ENCODE assay signal across 13 mouse cellular contexts in genomic region chr11:84062805-84063204, GRCm38 (mm10). TPM values are rescaled to one million over a fixed set of nuclear protein-coding genes. Genes with fewer than 3 reads are reported as not detected.
DNase-seq lines count a peak whose midpoint lies in the region; ATAC-seq and TF ChIP-seq lines count a peak whose summit lies in the region.
"Had no signal": no experiment of that assay in that cellular context is flagged by ENCODE, and none has a peak within 500 bp of the region (broad histone marks: within the 10 kb centered on the region; RNA-seq: fewer than 3 reads in every experiment).

No protein-coding gene starts in this region.

- peak; percentile 95 for DNase-seq in heart, adult 11 months
- DNase-seq in heart, postnatal 25 days (ENCODE audit: low spot score): no peak
- DNase-seq in 3T3-L1 (ENCODE audit: low read depth, low spot score) (peak; percentile 94), NIH3T3 (ENCODE audit: low read depth) (peak; percentile 74)
- DNase-seq in urinary bladder, adult 2 months (ENCODE audit: low spot score): no peak
- DNase-seq in frontal cortex, postnatal 25 days (ENCODE audit: low spot score in 2 of 2): no peak
- DNase-seq in forebrain, postnatal 0 days: no peak
- DNase-seq: cerebellum, adult 2 months had no signal

- no peak for TF ChIP-seq CTCF in forebrain, postnatal 0 days (IDR thresholded peaks at IDR 0.05; ENCODE audit: low read depth)

- peaks cover 28% of the 10 kb centered on the region for H3K27me3 ChIP-seq in heart, embryonic 15.5 days
- peaks cover 5% of the 10 kb centered on the region for H3K27me3 ChIP-seq in forebrain, postnatal 0 days (ENCODE audit: insufficient read depth, low read length)
- H3K27me3 ChIP-seq: stomach, embryonic 15.5 days had no signal

- 0 out of 2 replicates have a peak, but pooled peaks have one; percentile 61 for ATAC-seq in heart, embryonic 15.5 days (replicated peaks; ENCODE audit: insufficient number of reproducible peaks, insufficient read depth, low FRiP score, low read depth)
- no peak for ATAC-seq in forebrain, postnatal 0 days

- WGBS in heart, embryonic 15.5 days: 23% methylated on average over 2 of the region's 2 CpGs
- WGBS in forebrain, postnatal 0 days: 71% methylated on average over 2 of the region's 2 CpGs

- no peak overlapping the region for H3K27ac ChIP-seq in heart, embryonic 15.5 days
- H3K27ac ChIP-seq in forebrain, postnatal 0 days (ENCODE audit: low read depth, low read length): no peak overlapping the region
- H3K27ac ChIP-seq: hindbrain, embryonic 12.5 days; limb, embryonic 12.5 days; neural tube, embryonic 12.5 days; stomach, embryonic 15.5 days had no signal

- no peak overlapping the region for H3K9ac ChIP-seq in heart, embryonic 15.5 days
- no peak overlapping the region for H3K9ac ChIP-seq in forebrain, postnatal 0 days
- H3K9ac ChIP-seq: hindbrain, embryonic 12.5 days; limb, embryonic 12.5 days; neural tube, embryonic 12.5 days; stomach, embryonic 15.5 days had no signal

- H3K4me1 ChIP-seq in heart, embryonic 15.5 days (replicated peaks): peaks cover 26% of the 10 kb centered on the region
- H3K4me1 ChIP-seq in forebrain, postnatal 0 days (ENCODE audit: insufficient read depth): peaks cover 7% of the 10 kb centered on the region

- H3K9me3 ChIP-seq in heart, embryonic 15.5 days (replicated peaks): no peaks in the 10 kb centered on the region
- no peaks in the 10 kb centered on the region for H3K9me3 ChIP-seq in forebrain, postnatal 0 days (ENCODE audit: low read length)
- H3K9me3 ChIP-seq: hindbrain, embryonic 12.5 days; limb, embryonic 12.5 days; neural tube, embryonic 12.5 days; stomach, embryonic 15.5 days had no signal

- H3K36me3 ChIP-seq in heart, embryonic 15.5 days: no peaks in the 10 kb centered on the region
- H3K36me3 ChIP-seq in forebrain, postnatal 0 days (ENCODE audit: insufficient read depth): no peaks in the 10 kb centered on the region
- H3K36me3 ChIP-seq: hindbrain, embryonic 12.5 days; limb, embryonic 12.5 days; neural tube, embryonic 12.5 days; stomach, embryonic 15.5 days had no signal

- no peak overlapping the region for H3K4me2 ChIP-seq in heart, embryonic 15.5 days
- H3K4me2 ChIP-seq in forebrain, postnatal 0 days (ENCODE audit: low read depth): no peak overlapping the region
- H3K4me2 ChIP-seq: hindbrain, embryonic 12.5 days; limb, embryonic 12.5 days; neural tube, embryonic 12.5 days; stomach, embryonic 15.5 days had no signal

- no peak overlapping the region for H3K4me3 ChIP-seq in heart, embryonic 15.5 days
- H3K4me3 ChIP-seq in forebrain, postnatal 0 days (ENCODE audit: low read depth, low read length): no peak overlapping the region
- H3K4me3 ChIP-seq: hindbrain, embryonic 12.5 days; limb, embryonic 12.5 days; neural tube, embryonic 12.5 days; stomach, embryonic 15.5 days had no signal

- intact Hi-C loops in heart, postnatal 25 days (cut with DNase I): no loop called here

RNA-seq across cellular contexts. Expression of gene Dusp14, which starts 6.3 kb away (rescaled TPM):
- under 1 TPM in 1 of 2 experiments, not detected in 1; 0.55 TPM for total RNA-seq in heart, postnatal 25 days (2021)
- polyA plus RNA-seq in heart, embryonic 15.5 days (2015; fragmentation: Nextera tagmentation; extraction: Ambion mirVana): 4.3 and 8.9 TPM in 2 replicates
- polyA plus RNA-seq in urinary bladder, adult 2 months (2012; rRNA removed): 9.1 and 11.7 TPM in 2 replicates
- total RNA-seq in forebrain, postnatal 0 days (2014; rRNA removed): 15.1 and 15.4 TPM in 2 replicates
- 19.4 and 21.6 TPM in 2 replicates for polyA plus RNA-seq in forebrain, postnatal 0 days (2015; fragmentation: Nextera tagmentation; extraction: Ambion mirVana)

Comparison
In these comparisons a context has a peak if more than half of its experiments do, and no peak if none do; other contexts are left out.
1. DNase-seq: peak in heart, adult 11 months (single experiment), 3T3-L1 (single experiment) and NIH3T3 (single experiment); none in heart, postnatal 25 days (single experiment), urinary bladder, adult 2 months (single experiment), frontal cortex, postnatal 25 days (0 of 2) and forebrain, postnatal 0 days (single experiment).